Mouse (Mus musculus) forebrain, embryonic 15.5 days (tissue): ENCODE results near the gene Rpl12. TPM values are rescaled to one million over a fixed set of nuclear protein-coding genes. Genes with fewer than 3 reads are reported as not detected.
A peak's percentile ranks its signal among the peaks of the same experiment; 100 is the strongest.

Experiments used
- ATAC-seq: fragments of 200-750 bp; cut with Nextera tagmentation; replicated peaks from 2 replicates; pipeline ENCODE4 v1.8.0; 2017; ENCODE audit warnings: mild to moderate bottlenecking, moderate TSS enrichment, moderate library complexity
- H3K27ac ChIP-seq: fragments of 300-500 bp; sonication (generic); replicated peaks from 2 replicates; pipeline ENCODE4 v1.5.1; 2015; ENCODE audit warnings: mild to moderate bottlenecking, inconsistent platforms
- H3K27me3 ChIP-seq: fragments of 300-500 bp; sonication (generic); 2 replicates; pipeline ENCODE4 v1.6.1; 2015; ENCODE audit warnings: inconsistent platforms
- H3K36me3 ChIP-seq: fragments of 300-500 bp; sonication (generic); 2 replicates; pipeline ENCODE4 v1.6.1; 2015; ENCODE audit warnings: mild to moderate bottlenecking, inconsistent platforms
- H3K4me1 ChIP-seq: fragments of 300-500 bp; sonication (generic); 2 replicates; pipeline ENCODE4 v1.6.1; 2015; ENCODE audit warnings: inconsistent platforms
- H3K4me2 ChIP-seq: fragments of 300-500 bp; sonication (generic); replicated peaks from 2 replicates; pipeline ENCODE4 v1.6.1; 2015; ENCODE audit warnings: mild to moderate bottlenecking, inconsistent platforms
- H3K4me3 ChIP-seq: fragments of 300-500 bp; sonication (generic); 2 replicates; pipeline ENCODE4 v1.5.1; 2015; ENCODE audit warnings: mild to moderate bottlenecking, inconsistent platforms
- H3K9ac ChIP-seq: fragments of 300-500 bp; sonication (generic); replicated peaks from 2 replicates; pipeline ENCODE4 v1.6.1; 2015; ENCODE audit warnings: mild to moderate bottlenecking, inconsistent platforms
- H3K9me3 ChIP-seq: fragments of 300-500 bp; sonication (generic); 2 replicates; pipeline ENCODE4 v1.6.1; 2016; ENCODE audit warnings: inconsistent platforms
- WGBS: fragments of 180-500 bp; shearing (Covaris S2); methylation state at CpG from one replicate; pipeline ENCODE4 v1.1.7; 2015; ENCODE audit warnings: mixed read lengths; 5-methylcytosine and 5-hydroxymethylcytosine counted together
- polyA plus RNA-seq: library from polyadenylated mRNA; unstranded; fragments of >200 nt; fragmentation: Nextera tagmentation; extraction: Ambion mirVana; gene quantifications from 2 replicates; pipeline ENCODE4 v1.2.1, GENCODE M21; 2015

The Rpl12 gene
- polyA plus RNA-seq, 1 experiment from 2014 or later = 96.9 TPM

DNA sequence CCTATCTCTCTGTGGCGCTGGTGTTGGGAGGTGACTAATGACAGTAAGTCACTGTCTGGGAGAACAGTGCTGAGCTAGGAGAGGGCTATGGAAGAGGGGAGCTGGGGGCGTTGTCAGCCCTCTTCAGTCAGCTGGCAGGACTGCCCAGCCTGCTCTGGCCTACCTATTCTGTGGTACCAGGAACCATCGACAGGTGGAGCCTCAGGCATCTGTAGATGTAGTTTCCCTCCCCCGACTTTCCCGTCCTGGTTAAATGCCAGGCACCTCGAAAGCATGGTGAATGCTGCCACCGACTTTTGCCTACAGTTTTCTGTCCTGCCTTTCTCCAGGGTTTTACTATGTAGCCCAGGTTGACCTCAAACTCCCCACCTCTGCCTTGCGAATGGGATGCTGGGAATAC is 4.0 kb upstream of the Rpl12 start:
- no peaks in the 10 kb centered on the region for H3K27me3 ChIP-seq
- ATAC-seq = no peak
- 59% methylated on average over 8 of the region's 8 CpGs for WGBS
- no peak overlapping the region for H3K4me2 ChIP-seq
- H3K4me3 ChIP-seq = no peak overlapping the region
- peaks cover 32% of the 10 kb centered on the region for H3K36me3 ChIP-seq
- peaks cover 14% of the 10 kb centered on the region for H3K4me1 ChIP-seq
- H3K27ac ChIP-seq = no peak overlapping the region
- no peak overlapping the region for H3K9ac ChIP-seq
- no peaks in the 10 kb centered on the region for H3K9me3 ChIP-seq

- Histone ChIP-seq H3K9ac (peak overlapping the region; percentile 90; the same call in 1 of the 2 replicates), H3K4me2 (peak overlapping the region; percentile 91), H3K4me3 (peak overlapping the region; percentile 71; the same call in 1 of the 2 replicates), H3K27me3 (no peaks in the 10 kb centered on the region), H3K4me1 (peaks cover 39% of the 10 kb centered on the region), H3K9me3 (no peaks in the 10 kb centered on the region), H3K27ac (no peak overlapping the region), H3K36me3 (peaks cover 33% of the 10 kb centered on the region)
- no peak for ATAC-seq
- WGBS = 93% methylated on average over 4 of the region's 4 CpGs
Measured at GRCm38 (mm10) chr2:32960273-32960672, 1.1 kb upstream of the Rpl12 start.

- H3K4me1 ChIP-seq = peaks cover 49% of the 10 kb centered on the region
- peak; percentile 4; the same call in 1 of the 2 replicates for ATAC-seq
- WGBS = under 1% methylated on average over 33 of the region's 33 CpGs
Measured at GRCm38 (mm10) chr2:32962062-32962874, 909 bp downstream of the Rpl12 start.

GRCm38 (mm10) chr2:32962875-32963220 is 1.5 kb downstream of the Rpl12 start:
- Histone ChIP-seq H3K27me3 (no peaks in the 10 kb centered on the region), H3K27ac (peak overlapping the region; percentile 76; the same call in 1 of the 2 replicates), H3K4me1 (peaks cover 55% of the 10 kb centered on the region), H3K9me3 (no peaks in the 10 kb centered on the region), H3K9ac (peak overlapping the region; percentile 90), H3K4me3 (peak overlapping the region; percentile 71), H3K4me2 (peak overlapping the region; percentile 91), H3K36me3 (peaks cover 25% of the 10 kb centered on the region)
- ATAC-seq = no peak
- WGBS = 6% methylated on average over 9 of the region's 9 CpGs

More at GRCm38 (mm10) chr2:32962062-32962874, 909 bp downstream of the Rpl12 start:
- Histone ChIP-seq H3K27ac (peak overlapping the region; percentile 76), H3K27me3 (no peaks in the 10 kb centered on the region), H3K9me3 (no peaks in the 10 kb centered on the region), H3K9ac (peak overlapping the region; percentile 90), H3K4me2 (peak overlapping the region; percentile 91), H3K4me3 (peak overlapping the region; percentile 71), H3K36me3 (peaks cover 29% of the 10 kb centered on the region)

- peaks cover 59% of the 10 kb centered on the region for H3K4me1 ChIP-seq
- peak overlapping the region; percentile 91; the same call in 1 of the 2 replicates for H3K4me2 ChIP-seq
- H3K36me3 ChIP-seq = peaks cover 25% of the 10 kb centered on the region
Measured at GRCm38 (mm10) chr2:32963544-32963943, 2.2 kb downstream of the Rpl12 start.

DNA sequence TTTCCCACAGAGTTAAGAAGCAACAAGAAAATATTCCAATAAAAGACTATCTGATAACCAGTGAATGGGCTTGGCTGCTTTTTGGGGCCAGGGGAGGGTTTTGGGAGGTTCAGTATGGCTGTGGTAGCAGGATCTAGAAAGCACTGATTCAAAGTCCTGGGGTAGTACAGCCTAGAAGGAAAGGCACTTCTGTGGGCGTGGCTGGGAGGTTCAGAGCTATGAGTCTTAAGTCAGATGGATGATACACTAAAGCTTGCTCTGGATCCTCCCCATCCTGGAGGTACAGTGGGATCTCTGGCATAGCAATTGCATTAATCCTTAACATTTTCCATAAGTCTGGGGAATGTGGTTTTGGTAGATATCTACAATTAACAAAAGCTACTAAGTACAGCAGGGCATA is 2.6 kb downstream of the Rpl12 start:
- no peak overlapping the region for H3K4me2 ChIP-seq
- no peak overlapping the region for H3K9ac ChIP-seq
- H3K36me3 ChIP-seq = peaks cover 25% of the 10 kb centered on the region
- no peak for ATAC-seq
- no peak overlapping the region for H3K4me3 ChIP-seq
- 63% methylated on average over 1 of the region's 1 CpGs for WGBS
- H3K9me3 ChIP-seq = no peaks in the 10 kb centered on the region
- no peak overlapping the region for H3K27ac ChIP-seq
- H3K4me1 ChIP-seq = peaks cover 59% of the 10 kb centered on the region
- no peaks in the 10 kb centered on the region for H3K27me3 ChIP-seq

More at GRCm38 (mm10) chr2:32963544-32963943, 2.2 kb downstream of the Rpl12 start:
- no peak for ATAC-seq
- Histone ChIP-seq H3K27me3 (no peaks in the 10 kb centered on the region), H3K4me3 (peak overlapping the region; percentile 71), H3K9me3 (no peaks in the 10 kb centered on the region), H3K27ac (no peak overlapping the region), H3K9ac (0 out of 2 replicates have a peak overlapping the region, but pooled peaks have one; percentile 90)
- 69% methylated on average over 4 of the region's 4 CpGs for WGBS

DNA sequence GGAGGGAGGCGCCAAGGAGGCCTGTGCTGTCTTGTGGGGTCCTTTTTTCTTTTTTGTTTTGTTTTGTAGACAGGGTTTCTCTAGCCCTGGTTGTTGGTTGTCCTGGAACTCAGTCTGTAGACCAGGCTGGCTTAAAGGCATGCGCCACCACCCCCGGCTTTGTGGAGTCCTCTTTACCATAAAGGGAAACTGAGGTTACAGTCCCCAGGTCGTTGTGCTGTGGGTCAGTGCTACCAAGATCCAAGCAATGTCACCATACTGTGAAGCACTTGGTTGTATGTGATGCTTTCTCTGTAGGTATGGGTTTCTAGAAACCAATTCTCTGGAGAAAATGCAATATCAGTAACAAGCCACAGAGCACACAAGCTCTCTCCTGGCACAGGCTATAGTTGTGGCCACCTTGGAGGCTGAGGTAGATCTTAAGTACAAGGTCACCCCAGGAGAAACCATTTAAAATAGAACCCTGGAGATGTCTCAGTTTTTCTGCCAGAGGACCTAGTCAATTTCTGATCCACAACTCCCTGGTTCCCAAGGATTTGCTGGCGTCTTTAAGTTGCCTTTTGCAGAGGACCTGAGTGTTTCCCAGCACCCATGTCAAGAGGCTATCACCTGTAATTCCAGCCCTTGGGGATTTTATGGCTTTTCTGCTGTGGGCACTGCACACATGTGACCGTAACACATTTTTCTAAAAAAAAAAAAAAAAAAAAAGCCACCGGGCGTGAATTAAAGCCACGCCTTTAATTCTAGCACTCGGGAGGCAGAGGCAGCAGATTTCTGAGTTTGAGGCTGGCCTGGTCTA is 3.5 kb downstream of the Rpl12 start:
- H3K4me1 ChIP-seq = peaks cover 59% of the 10 kb centered on the region
- no peak overlapping the region for H3K4me2 ChIP-seq
- ATAC-seq = no peak
- 0 out of 2 replicates have a peak overlapping the region, but pooled peaks have one; percentile 2 for H3K9ac ChIP-seq
- no peak overlapping the region for H3K27ac ChIP-seq
- H3K27me3 ChIP-seq = no peaks in the 10 kb centered on the region
- WGBS = 33% methylated on average over 10 of the region's 10 CpGs
- H3K9me3 ChIP-seq = no peaks in the 10 kb centered on the region
- H3K4me3 ChIP-seq = no peak overlapping the region
- peaks cover 25% of the 10 kb centered on the region for H3K36me3 ChIP-seq

- ATAC-seq = no peak
Measured at GRCm38 (mm10) chr2:32965511-32966183, 4.3 kb downstream of the Rpl12 start.

GRCm38 (mm10) chr2:32966184-32966688 is 4.9 kb downstream of the Rpl12 start:
- no peak; the same call in 1 of the 2 replicates for ATAC-seq
- Histone ChIP-seq H3K9me3 (no peaks in the 10 kb centered on the region), H3K4me1 (peaks cover 56% of the 10 kb centered on the region), H3K4me3 (peak overlapping the region; percentile 73), H3K36me3 (peaks cover 25% of the 10 kb centered on the region), H3K27ac (peak overlapping the region; percentile 95), H3K27me3 (no peaks in the 10 kb centered on the region), H3K4me2 (peak overlapping the region; percentile 87), H3K9ac (peak overlapping the region; percentile 84)
- WGBS = 11% methylated on average over 13 of the region's 13 CpGs

More at GRCm38 (mm10) chr2:32965511-32966183, 4.3 kb downstream of the Rpl12 start:
- Histone ChIP-seq H3K9me3 (no peaks in the 10 kb centered on the region), H3K27ac (no peak overlapping the region), H3K27me3 (no peaks in the 10 kb centered on the region), H3K4me3 (no peak overlapping the region), H3K9ac (no peak overlapping the region), H3K36me3 (peaks cover 25% of the 10 kb centered on the region), H3K4me2 (no peak overlapping the region), H3K4me1 (peaks cover 56% of the 10 kb centered on the region)
- WGBS = 12% methylated on average over 7 of the region's 7 CpGs

DNA sequence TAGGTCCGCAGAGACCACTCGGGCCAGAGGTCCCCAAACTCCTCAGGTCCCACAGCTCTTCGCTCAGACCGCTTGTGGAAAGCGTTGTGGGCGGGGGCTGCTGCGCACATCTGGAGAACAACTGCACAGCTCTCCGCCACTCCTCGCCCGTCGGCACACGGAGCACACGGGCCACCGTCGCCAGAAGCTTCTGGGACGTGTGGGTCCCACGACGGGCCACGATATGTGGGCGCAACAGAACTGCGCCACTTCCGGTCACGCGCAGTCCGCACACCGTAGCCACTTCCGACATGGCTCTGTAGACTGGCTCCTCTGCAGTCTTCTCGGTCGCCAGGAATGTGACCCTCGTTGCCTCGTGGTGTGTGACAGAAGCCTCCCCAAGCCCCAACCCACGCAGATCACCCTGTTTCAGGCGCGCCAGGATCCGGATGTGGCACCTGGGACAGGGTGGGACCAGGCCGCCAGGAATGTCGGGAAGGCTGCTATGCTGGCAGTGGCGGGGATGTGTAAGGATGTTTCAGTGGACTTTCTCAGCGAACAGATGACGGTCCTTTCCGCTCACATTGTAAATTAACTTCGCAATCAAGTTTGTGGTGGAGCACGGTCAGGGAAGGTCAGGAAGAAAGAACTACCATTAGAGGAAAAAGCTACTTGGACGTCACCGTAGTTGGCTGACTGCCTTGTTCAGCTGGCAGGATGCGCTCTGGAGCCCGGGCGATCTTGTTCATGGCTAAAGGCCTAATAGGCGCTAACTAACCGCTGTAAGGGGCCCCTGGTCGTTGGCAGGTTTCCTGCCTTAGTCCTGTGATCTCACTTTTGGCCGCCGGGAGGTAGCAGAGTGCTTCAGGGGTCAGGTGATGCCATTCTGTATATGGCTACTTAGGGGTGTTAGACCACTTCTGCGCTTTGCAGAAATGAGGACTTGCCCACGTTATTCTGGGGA is 5.6 kb downstream of the Rpl12 start:
- peak overlapping the region; percentile 84 for H3K9ac ChIP-seq
- ATAC-seq = peak; percentile 91
- under 1% methylated on average over 55 of the region's 55 CpGs for WGBS
- peak overlapping the region; percentile 73 for H3K4me3 ChIP-seq
- peak overlapping the region; percentile 95 for H3K27ac ChIP-seq
- no peaks in the 10 kb centered on the region for H3K9me3 ChIP-seq
- peaks cover 25% of the 10 kb centered on the region for H3K36me3 ChIP-seq
- H3K4me2 ChIP-seq = peak overlapping the region; percentile 87
- H3K27me3 ChIP-seq = no peaks in the 10 kb centered on the region
- H3K4me1 ChIP-seq = peaks cover 56% of the 10 kb centered on the region
